Mouse (Mus musculus): Measurements from ENCODE around the gene Ube2n.

Gene Ube2n

DNA sequence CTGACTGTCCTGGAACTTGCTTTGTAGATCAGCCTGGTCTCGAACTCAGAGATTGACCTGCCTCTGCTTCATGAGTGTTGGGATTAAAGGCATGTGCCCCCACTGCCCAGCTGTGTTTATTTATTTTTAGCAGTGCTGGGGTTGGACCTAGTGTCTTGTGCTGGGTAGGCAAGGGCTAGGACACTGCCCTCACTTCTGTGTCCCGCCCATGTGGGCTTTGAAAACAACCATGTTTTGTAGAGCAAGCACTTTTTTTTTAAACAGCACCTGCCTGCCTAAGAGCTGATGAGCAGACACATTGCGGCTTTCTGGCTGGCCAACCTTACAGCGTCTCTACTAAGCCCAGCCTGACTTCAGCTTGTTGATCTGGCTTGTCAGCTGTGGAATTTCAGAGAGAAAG is 76.3 kb downstream of the Ube2n start:
- no peak for DNase-seq (ENCODE audit: low read depth, low spot score)

DNA sequence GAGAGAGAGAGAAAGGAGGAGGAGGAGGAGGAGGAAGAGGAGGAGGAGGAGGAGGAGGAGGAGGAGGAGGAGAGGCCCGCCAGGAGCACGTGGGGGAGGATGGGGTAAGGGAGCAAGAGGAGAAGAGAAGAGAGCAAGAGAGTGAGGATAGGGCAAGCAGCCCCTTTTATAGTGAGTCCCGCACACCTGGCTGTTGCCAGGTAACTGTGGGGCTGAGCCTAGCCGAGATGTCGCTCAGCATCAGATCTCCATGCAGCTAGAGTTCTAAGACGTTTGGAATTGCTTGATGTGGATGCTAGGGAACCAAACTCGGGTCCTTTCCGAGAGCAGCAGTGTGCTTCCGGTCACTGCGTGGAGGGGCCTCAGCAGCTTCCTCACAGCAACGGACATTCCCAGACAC is 79.5 kb downstream of the Ube2n start:
- DNase-seq (ENCODE audit: low read depth, low spot score) = no peak
